Mouse (Mus musculus) mammary gland, adult 2 months (tissue): ENCODE results near the gene Nup155. TPM values are rescaled to one million over a fixed set of nuclear protein-coding genes. Genes with fewer than 3 reads are reported as not detected.

Experiments used
- polyA plus RNA-seq: library from polyadenylated mRNA; depleted of rRNA; stranded (reverse); fragments of >200 nt; gene quantifications from 2 replicates; pipeline ENCODE4 v1.2.3, GENCODE M21; 2012; ENCODE audit warnings: low replicate concordance; rRNA removed

Nup155 gene
- polyA plus RNA-seq: 4.6 and 10.7 TPM in 2 replicates

GRCm38 (mm10) chr15:8108966-8109743 is at the start of gene Nup155:
Nup155 (plus strand) TSS chr15:8109273.

DNA sequence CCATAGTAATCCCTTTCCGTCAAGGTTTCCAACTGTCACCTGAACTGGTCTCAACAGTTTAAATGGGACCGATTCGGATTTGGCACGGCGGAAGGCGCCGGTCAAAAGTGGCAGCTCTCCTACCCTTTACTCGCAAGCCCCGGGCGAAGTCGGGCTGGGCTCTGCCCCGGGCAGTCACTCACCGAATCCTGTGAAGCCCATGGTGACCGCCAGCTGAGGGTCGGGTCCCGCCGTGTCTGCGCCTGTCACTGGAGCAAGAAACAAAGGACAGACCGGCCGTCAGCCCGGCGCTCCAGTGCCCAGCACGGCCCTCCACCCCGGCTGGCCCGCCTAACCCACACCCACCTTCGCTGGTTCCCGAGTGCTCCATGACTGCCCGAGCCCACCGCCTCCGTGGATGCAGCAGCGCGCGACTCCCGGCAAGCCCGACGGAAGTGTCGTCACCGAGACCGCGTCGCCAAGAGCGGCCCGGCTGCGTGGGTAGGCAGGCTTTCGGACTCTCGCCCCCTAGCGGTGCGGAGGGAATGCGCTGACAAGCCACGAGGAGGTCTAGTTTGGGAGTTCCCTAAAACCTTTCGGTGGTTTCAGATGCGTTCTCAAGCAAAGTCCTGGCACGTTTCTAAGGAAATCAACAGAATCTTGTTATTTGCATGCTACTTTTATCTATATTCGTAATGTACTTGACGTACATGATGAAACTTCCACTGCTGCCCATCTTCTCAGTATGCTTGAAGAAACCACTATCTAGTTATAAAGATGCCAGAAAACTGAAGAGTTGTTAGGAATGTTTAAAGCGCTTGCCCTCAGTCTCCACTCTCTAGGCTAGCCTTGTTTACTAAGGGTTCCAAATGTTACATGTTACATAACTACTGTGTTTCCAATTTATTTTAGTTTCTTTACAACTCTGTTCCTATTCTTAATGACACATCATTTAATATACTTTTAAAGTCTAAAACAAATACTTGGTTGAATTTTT is 10.0 kb upstream of the Nup155 start, which contains the start of gene Wdr70:
Gene Wdr70 (minus strand): TSS at position 436 of the 976 bp plus-strand sequence.

DNA sequence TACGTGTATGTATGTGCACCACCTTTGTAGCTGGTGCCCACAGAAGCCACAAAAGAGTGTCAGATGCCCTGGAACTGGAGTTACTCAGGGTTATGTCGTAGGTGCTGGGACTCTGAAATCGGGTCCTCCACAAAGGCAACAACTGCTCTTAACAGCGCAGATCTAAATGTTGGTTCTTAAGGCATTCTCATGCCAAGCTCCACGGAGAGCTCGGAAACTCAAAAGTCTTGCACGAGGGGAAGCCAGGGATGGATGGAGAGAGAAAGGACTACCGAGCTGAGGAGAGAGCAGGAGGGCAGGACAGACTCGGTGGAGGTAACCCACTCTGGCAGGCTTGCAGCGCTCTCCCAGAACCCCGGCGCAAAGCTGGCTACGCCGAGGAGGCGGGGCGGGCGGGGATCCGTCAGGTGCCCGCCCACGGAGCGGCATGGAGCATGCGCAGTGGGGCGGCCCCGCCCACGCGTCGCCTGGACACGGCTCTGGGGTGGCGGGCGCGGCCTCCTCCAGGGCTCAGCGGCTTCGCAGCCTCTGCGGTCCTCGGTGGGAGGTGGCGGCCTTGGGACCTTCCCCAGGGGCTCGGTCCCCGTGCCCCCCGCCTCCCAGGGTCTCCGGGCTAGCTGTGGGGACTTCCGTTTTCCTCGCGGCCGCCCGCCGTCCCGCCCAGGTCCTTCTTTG is 59.7 kb downstream of the Nup155 start, which contains the start of gene Cplane1:
Gene Cplane1 (plus strand): TSS at position 516 of the 675 bp plus-strand sequence.

Other genes with a start within 250 kb of the Nup155 start
- gene Wdr70, start 10.1 kb upstream of the Nup155 start, polyA plus RNA-seq: 7.0 and 10.0 TPM in 2 replicates
- 2.9 and 3.1 TPM in 2 replicates for gene Cplane1, start 59.8 kb downstream of the Nup155 start, polyA plus RNA-seq